Mouse (Mus musculus) splenic B cell, adult 2 months (primary cell): ENCODE measurements around the gene Rnasek.

Experiments used
- DNase-seq: peaks from one replicate; pipeline ENCODE4 v3.0.0-alpha.2; 2011; ENCODE audit warnings: low read depth, low spot score
- H3K27me3 ChIP-seq: 2 replicates; pipeline ENCODE4 v1.6.1; 2012; ENCODE audit warnings: mild to moderate bottlenecking, low read length, moderate library complexity, mixed read lengths; ENCODE audit not compliant: control insufficient read depth, poor library complexity, insufficient read depth, severe bottlenecking
- H3K36me3 ChIP-seq: 2 replicates; pipeline ENCODE4 v1.6.1; 2012; ENCODE audit warnings: mild to moderate bottlenecking, low read length, moderate library complexity, mixed read lengths; ENCODE audit not compliant: control insufficient read depth, poor library complexity, insufficient read depth, severe bottlenecking

The Rnasek gene

GRCm38 (mm10) chr11:70198332-70198731 is 41.3 kb downstream of the Rnasek start:
- no peak for DNase-seq

GRCm38 (mm10) chr11:70193354-70194285 is 46.0 kb downstream of the Rnasek start:
- Histone ChIP-seq H3K27me3 (no peaks in the 10 kb centered on the region), H3K36me3 (no peaks in the 10 kb centered on the region)
- DNase-seq: no peak

More at GRCm38 (mm10) chr11:70198332-70198731, 41.3 kb downstream of the Rnasek start:
- Histone ChIP-seq H3K36me3 (no peaks in the 10 kb centered on the region), H3K27me3 (no peaks in the 10 kb centered on the region)

- H3K27me3 ChIP-seq: no peaks in the 10 kb centered on the region
- DNase-seq: no peak
- H3K36me3 ChIP-seq: no peaks in the 10 kb centered on the region
Observed at GRCm38 (mm10) chr11:70192157-70192556, 47.5 kb downstream of the Rnasek start.

- Histone ChIP-seq H3K36me3 (no peaks in the 10 kb centered on the region), H3K27me3 (no peaks in the 10 kb centered on the region)
- no peak for DNase-seq
Observed at GRCm38 (mm10) chr11:70191188-70191587, 48.5 kb downstream of the Rnasek start.

GRCm38 (mm10) chr11:70189319-70190134 is 50.1 kb downstream of the Rnasek start:
- H3K36me3 ChIP-seq: no peaks in the 10 kb centered on the region
- no peak for DNase-seq
- H3K27me3 ChIP-seq: no peaks in the 10 kb centered on the region
